Mouse (Mus musculus) embryonic fibroblast, embryonic 13.5 days (primary cell): ENCODE measurements at regions not wholly inside any gene's neighbourhood (a gene's known extent, or its start where the extent isn't known, plus 50 kb on each side); places are given as distances from the start of the nearest gene placed in this dataset.

Experiments used
- CTCF ChIP-seq: IDR thresholded peaks from 2 replicates; pipeline ENCODE4 v1.5.1; 2011; ENCODE audit warnings: mild to moderate bottlenecking, control low read depth, low read length, moderate library complexity, borderline replicate concordance; ENCODE audit not compliant: insufficient read depth
- POLR2A ChIP-seq: IDR thresholded peaks from 2 replicates; pipeline ENCODE4 v1.6.1; 2011; ENCODE audit warnings: low read depth, mild to moderate bottlenecking, control low read depth, low read length, moderate library complexity

DNA sequence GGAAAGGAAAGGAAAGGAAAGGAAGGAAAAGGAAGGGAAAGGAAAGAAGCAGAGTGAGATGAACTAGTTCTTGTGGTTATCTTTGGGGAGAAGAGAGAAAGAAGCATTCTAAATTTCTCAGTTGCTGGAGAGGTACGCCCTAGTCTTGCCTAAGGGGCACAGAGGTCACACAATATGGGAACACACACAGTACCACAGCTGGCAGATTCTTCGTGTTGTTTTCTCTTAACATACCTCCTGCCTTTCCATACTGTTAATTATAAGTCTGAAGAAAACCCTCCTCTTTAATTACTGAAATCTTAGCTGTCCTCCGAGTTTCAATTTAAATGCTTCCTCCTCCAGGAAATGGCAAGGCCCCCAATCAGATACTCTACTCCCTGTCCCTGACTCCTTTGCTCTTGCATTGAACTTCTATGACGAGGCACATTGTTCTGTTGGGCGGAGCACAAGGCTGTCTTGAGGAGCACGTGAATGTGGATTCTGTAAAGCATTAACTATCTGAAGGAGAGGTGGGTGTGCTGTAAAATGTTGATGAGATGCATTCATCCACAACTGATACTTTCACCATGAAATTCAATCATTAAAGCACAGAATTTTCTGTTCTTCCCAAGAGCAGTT is 234.2 kb upstream of the Gm5148 start:
- no peak for TF ChIP-seq CTCF
- no peak for TF ChIP-seq POLR2A
